Mouse (Mus musculus) splenic B cell, adult 2 months (primary cell): ENCODE results near the gene Ptprr.

ENCODE experiments used
- DNase-seq: peaks from one replicate; pipeline ENCODE4 v3.0.0-alpha.2; 2011; ENCODE audit warnings: low read depth, low spot score
- H3K27me3 ChIP-seq: 2 replicates; pipeline ENCODE4 v1.6.1; 2012; ENCODE audit warnings: mild to moderate bottlenecking, low read length, moderate library complexity, mixed read lengths; ENCODE audit not compliant: control insufficient read depth, poor library complexity, insufficient read depth, severe bottlenecking
- H3K36me3 ChIP-seq: 2 replicates; pipeline ENCODE4 v1.6.1; 2012; ENCODE audit warnings: mild to moderate bottlenecking, low read length, moderate library complexity, mixed read lengths; ENCODE audit not compliant: control insufficient read depth, poor library complexity, insufficient read depth, severe bottlenecking

Gene Ptprr

DNA sequence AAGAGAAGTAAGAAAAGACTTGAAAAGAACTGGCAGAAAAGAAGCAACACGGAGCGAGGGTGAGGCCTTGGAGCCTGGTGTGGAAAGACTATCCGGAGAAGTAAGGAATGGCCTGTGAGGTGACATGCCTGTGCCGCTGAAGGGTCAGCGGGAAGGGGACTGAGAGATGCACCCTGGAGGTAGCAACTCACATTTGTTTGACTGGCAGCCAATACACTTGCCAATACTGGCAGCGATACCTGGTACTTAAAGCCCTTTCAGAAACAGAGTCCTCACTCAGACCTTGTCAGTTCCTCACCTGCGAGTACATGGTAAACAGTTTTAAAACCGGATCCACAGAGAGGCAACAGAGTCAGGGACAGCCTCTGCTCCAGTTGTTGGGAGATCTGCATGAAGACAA lies 122.2 kb downstream of the Ptprr start:
- no peak for DNase-seq
- Histone ChIP-seq H3K36me3 (no peaks in the 10 kb centered on the region), H3K27me3 (no peaks in the 10 kb centered on the region)

DNA sequence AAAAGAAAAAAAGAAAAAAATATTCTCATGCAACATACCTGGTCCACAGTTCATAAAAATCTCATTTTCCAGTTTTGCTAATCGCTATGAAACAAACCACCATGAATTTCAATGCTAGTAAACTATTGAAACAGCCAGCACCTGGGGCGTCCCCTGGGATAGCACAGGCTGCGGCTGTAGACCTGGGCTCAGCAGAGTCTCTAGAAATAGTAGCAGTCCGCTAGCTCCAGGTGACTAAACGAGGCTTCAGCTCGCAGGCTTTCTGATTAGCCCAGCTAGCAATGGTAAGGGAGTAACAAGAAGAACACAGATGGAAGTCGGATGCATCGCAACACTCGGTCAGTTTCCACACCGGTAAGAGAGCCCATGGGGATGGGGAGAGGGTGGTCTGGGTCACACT lies 125.7 kb downstream of the Ptprr start:
- DNase-seq = no peak
- H3K36me3 ChIP-seq = no peaks in the 10 kb centered on the region
- H3K27me3 ChIP-seq = no peaks in the 10 kb centered on the region

DNA sequence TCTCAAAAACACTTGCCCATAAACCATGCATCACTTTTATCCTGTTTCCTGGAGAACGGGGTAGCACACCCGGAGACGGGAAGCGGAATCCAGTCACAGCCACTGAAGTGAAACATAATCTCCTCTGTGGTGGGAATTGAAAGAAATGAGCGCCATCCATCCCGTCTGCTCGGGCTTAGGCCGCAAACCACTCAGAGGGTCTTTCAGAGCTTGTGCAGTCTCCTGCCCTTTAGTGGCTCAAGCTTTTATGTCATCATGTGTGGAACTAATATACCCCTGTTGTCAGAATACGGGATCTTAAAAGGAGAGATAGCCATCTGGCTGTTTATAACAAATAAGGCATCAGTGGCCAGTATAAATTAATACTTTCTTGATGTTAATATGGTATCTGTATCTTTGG lies 128.1 kb downstream of the Ptprr start:
- no peaks in the 10 kb centered on the region for H3K27me3 ChIP-seq
- H3K36me3 ChIP-seq = no peaks in the 10 kb centered on the region
- no peak for DNase-seq

DNA sequence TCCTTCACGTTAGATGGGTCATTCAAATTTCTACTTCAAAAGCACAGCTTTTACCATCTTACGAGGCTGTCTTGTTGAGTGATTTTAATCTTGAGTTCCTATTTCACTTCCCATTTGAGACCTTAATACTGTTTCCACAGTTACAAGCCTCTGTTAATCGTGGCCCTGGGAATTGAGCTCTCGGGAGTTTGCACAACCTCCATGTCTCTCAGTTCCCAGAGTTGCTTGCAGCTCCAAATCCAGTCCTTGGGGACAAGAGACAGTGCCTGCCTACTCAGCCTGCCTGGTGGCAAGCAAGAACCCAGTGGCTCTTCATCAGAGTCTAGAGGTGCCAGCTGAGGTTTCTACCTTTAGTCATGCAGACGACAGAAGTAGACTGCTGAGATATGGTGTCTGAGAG lies 136.7 kb downstream of the Ptprr start:
- H3K36me3 ChIP-seq = no peaks in the 10 kb centered on the region
- H3K27me3 ChIP-seq = no peaks in the 10 kb centered on the region

DNA sequence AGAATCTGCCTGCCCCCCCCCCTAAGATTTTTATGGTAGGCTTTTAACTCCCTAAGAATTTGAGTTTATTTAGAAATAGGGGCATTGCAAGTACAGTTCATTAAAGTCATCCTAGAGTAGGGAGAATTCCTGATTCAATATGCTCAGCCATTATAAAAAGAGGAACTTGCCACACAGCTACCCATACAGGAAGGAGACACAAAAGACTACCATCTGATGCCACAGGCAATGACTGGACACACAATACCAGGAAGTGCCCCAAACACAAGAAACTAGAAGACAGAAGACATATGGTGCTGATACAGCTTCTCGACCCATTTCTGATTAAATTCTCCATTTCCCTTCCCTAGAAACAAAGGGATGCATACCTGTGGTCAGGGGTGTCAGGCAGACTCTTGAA lies 138.7 kb downstream of the Ptprr start:
- Histone ChIP-seq H3K27me3 (no peaks in the 10 kb centered on the region), H3K36me3 (no peaks in the 10 kb centered on the region)
- no peak for DNase-seq

More for the DNA sequence above, 136.7 kb downstream of the Ptprr start:
- no peak for DNase-seq

DNA sequence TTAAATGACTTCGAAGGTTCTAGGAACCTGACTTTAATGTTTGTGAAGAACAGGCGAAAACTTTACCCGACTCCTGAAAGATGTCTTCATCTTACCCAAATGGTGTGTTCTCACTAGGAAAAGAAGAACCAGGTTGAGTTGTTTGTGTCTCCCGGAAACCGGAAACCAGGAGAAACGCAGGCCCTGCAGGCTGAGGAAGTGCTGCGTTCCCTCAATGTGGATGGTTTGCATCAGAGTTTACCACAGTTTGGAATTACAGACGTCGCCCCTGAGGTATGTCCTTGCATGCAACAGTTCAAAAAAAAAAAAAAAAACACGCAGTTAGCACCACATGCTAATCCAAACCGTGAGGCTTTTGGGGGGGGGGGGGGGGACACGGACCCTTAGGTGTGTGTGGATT lies 144.3 kb downstream of the Ptprr start:
- H3K36me3 ChIP-seq = no peaks in the 10 kb centered on the region
- no peak for DNase-seq
- no peaks in the 10 kb centered on the region for H3K27me3 ChIP-seq

DNA sequence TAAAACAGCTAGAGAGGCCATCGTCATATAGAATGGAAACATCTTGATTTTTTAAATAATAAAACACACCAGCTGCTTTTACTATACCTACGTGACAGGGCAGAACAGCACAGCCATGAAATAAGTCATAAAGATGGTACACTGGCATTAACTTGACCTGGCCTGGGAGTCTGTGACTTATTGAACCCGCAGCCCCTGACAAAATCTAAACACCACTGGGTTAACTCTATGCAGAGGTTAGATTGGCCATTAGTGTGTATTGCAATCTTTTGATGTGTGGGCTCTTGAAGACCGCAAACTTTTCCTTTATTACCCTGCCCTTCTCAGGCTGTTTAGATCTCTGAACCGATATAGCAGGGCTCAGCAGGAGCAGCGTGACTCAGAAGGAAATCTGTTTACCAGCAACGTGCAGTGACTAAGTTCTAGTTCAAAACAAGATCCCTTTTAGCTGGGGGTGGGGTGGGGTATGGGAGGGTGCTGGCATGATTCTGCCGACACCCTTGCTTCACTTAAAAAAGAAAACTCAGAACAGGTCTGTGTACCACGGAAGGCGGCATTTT lies 157.4 kb downstream of the Ptprr start:
- no peaks in the 10 kb centered on the region for H3K27me3 ChIP-seq
- no peaks in the 10 kb centered on the region for H3K36me3 ChIP-seq
- no peak for DNase-seq

DNA sequence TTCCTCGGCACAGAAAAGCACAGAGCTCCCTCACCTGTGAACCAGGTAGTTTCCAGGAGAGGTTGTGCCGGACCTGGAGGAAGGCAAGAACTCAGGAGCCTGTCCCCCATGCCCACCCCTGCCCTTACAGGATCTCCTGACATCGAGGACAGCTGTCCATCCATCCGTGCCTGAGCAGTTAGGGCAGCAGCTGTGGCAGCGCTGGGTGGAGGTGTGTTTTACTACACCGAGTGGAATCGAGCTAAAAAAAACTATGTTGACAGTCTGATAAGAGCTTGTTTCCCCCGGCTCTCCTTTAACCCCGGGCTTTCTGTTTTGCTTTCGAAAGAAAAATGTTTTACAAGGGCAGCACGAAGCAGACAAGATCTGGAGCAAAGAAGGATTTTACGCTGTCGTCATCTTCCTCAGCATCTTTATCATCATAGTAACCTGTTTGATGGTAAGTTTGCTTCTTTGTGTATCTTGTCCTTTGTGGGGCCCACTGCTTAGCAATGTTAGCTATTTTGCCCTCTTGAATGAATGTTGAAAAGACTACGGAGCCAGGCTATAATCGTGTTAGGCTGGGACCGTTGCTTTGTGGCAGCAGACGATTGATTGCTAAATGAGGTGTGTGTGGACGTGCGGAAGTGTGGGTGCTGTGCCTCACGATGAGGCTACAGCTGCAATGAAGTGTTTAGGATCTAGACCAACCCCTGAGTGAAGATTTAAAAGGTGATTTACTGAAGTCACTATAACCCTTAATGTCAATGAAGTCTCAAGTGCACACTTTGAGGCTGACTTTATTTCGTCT lies 159.6 kb downstream of the Ptprr start:
- Histone ChIP-seq H3K36me3 (no peaks in the 10 kb centered on the region), H3K27me3 (no peaks in the 10 kb centered on the region)
- no peak for DNase-seq

DNA sequence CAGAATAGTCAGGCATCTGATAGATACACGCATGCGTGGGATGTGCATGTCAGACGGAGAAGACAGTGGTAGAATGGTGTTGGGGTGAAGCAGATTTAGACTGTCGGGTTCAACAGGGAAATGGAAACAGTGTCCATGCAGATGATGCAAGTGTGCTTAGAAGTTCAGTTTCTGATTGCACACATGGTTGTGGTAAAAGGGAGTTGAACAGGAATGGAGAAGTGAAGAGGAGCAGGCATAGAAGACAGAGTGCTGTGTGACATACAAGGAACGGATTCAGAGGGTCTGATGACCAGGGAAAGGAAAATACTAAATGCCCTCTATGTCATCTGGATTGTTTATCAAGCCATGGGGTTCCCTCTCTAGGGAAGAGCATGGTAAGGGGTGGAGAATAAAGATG lies 163.2 kb downstream of the Ptprr start:
- no peaks in the 10 kb centered on the region for H3K27me3 ChIP-seq
- no peak for DNase-seq
- no peaks in the 10 kb centered on the region for H3K36me3 ChIP-seq

DNA sequence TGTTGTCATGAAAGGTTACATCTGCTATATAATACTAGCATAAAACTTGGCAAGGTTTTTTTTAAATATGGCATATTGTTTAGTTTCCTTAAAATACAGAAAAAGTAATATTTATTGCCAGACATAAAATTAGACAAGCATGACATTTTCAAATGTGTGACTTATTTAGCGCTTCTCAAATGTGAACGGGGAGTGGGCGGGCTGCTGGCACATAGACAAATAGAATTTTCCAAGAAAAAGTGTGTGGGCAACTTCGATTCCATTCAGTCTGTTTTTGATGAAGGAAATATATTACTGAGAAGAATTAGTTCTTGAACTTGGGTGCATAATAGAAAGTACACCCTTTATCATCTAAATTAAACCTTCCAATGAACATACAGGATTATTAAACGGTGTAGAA lies 164.2 kb downstream of the Ptprr start:
- Histone ChIP-seq H3K36me3 (no peaks in the 10 kb centered on the region), H3K27me3 (no peaks in the 10 kb centered on the region)
- no peak for DNase-seq

DNA sequence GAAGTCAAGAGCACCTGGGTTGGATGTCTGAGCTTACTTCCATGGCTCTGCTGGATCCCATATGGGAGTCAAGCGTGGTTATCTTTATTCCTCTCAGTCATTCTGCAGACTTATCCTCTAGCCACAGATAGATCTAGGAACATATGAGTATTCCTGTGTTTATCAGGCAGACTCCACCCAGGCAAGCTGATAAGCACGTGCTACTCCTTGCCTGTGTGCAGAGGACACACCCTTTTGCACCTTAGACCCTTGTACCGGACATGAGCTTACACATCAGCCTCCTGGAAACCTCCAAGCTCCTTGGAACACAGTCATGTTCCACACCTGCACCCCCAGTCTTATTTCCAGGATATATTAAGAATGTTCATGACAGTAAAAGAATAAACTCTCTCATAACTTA lies 165.2 kb downstream of the Ptprr start:
- no peak for DNase-seq
- Histone ChIP-seq H3K27me3 (no peaks in the 10 kb centered on the region), H3K36me3 (no peaks in the 10 kb centered on the region)

DNA sequence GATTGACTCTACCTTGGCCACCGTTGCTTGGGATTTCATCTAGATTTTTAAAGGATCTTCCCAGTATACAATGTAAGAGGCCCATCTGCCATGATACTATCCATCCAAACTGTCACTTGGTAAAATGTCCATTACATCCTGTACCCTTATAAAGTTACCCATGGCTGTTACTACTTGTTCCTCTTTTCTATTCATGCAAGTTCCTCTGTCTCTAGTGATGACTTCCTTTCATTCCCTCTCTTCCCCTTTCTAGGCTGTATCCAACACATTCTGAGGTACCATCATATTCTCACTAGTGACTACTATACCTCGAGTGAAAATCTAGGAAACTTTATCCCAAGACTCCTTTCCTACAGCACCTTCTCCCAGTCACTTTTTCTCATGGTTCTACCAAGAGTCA lies 173.7 kb downstream of the Ptprr start:
- no peak for DNase-seq

DNA sequence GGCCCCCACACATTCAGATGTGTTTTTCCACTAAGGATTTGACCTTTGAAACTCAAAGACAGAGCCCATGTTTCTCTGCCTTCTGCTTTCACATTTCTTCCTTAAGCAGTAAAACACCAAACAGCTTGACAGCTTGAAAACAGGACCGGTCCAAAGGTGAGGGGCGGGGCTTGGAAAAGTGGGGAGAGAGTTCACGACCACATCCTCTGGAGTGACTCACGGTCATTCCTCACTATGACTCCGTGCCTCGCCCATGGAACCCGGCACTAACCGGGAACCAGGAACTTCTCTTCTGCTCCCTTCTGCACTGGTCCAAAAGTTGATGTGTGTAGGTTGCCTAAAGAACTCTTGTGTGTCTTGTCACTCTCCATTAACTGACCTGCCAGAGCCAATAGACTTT lies 174.3 kb downstream of the Ptprr start:
- DNase-seq = no peak
- Histone ChIP-seq H3K27me3 (no peaks in the 10 kb centered on the region), H3K36me3 (no peaks in the 10 kb centered on the region)

More for the DNA sequence above, 173.7 kb downstream of the Ptprr start:
- no peaks in the 10 kb centered on the region for H3K36me3 ChIP-seq
- H3K27me3 ChIP-seq = no peaks in the 10 kb centered on the region

DNA sequence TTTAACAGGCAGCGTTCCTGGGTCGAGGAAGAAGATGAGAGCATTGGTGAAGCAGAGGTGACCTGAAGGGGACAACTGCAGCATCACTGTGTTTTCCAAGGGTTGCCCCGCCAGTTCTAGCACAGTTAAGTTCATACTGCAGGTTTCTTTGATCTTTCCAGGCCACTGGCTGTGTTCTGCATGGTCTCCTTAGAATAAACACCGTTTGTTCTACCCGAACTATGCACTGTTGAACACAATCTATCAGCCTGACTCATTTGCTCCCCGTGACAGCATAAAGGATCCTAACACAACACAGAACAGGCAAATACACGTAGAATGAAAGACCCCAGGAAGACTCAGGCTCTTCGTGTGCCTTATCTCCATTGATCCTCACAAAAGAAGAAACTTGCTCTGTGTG lies 176.4 kb downstream of the Ptprr start:
- Histone ChIP-seq H3K36me3 (no peaks in the 10 kb centered on the region), H3K27me3 (no peaks in the 10 kb centered on the region; the same call in 1 of the 2 replicates)
- no peak for DNase-seq

DNA sequence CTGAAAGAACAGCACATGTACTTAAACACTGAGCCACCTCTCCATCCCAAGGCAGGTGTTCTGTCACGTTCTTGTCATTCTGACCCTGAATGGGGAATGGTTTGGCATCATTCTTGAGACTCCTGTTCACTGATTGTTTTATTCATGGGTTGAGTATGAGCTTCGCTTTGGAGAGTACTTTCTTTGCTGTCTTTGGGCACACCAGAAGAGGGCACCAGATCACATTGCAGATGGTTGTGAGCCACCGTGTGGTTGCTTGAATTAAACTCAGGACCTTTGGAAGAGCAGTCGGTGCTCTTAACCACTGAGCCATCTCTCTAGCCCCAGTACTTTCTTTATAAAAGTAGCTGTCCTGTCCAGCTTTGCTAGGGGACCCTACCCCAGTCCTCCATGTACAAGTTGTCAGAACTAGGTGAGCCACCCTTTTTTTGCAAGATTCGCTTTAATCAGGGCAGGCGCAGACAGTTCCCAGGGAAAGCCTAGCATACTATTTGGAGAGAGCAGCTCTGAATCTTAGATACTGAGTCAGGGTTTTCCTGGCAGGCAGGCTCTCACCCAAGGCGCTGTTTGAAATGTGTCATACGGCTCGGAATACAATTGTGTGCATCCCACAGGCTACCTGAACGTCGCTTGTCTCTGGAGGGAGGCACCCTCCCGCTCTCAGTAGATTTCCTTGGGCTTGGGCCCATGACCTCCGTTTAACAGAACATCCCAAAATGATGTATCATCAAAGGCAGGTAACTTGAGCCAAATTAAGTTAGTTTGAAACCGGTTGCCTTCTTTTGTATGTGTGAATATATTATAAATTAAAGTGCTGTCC lies 178.8 kb downstream of the Ptprr start:
- Histone ChIP-seq H3K27me3 (no peaks in the 10 kb centered on the region; the same call in 1 of the 2 replicates), H3K36me3 (no peaks in the 10 kb centered on the region)
- no peak for DNase-seq
